Mouse (Mus musculus): ENCODE measurements around the gene Zfp523. TPM values are rescaled to one million over a fixed set of nuclear protein-coding genes. Genes with fewer than 3 reads are reported as not detected.

Zfp523 gene
- polyA plus RNA-seq, 1 experiment = 69.0 TPM

DNA sequence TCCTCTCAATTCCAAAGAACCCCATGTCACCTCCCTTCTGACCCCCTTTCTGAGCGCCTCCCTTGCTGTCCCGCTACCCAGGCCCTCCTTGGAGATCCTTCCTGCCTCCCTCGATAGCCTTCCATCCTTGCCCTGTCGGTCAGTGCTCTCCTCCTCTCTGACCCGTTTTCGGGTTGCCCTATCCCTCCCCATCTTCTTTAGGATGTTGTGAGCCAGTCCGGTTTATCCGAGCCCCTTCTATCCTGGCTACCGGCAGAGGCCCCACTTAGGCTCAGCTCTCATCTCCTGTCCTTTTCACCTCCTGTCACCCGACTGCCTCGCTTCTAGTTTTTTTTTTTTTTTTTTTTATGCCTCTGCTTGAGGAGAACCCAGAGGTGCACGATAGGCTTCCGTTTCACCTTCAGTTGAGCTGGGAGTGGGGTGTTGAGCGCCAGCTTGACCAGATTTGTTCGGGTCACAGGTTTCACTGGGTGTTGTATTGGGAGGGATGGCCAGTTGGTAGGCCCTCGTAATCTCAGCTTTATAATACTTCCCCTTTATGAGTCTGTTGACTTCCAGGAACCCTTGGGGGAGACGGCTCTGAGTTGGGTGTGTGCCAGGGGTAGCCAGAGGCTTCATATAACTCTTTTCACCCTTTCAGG lies 56.3 kb downstream of the Zfp523 start:
- H3K4me3 ChIP-seq (replicated peaks; ENCODE audit: extremely low read depth, low read depth, low read length) = peak overlapping the region; percentile 83
- 0 out of 2 replicates have a peak, but pooled peaks cover 4% of the 10 kb centered on the region for H3K4me1 ChIP-seq (ENCODE audit: control insufficient read depth, insufficient read depth, low read length)
- 2% methylated on average over 16 of the region's 17 CpGs for WGBS
- DNase-seq = peak; percentile 50
- TF ChIP-seq POLR2A (IDR thresholded peaks at IDR 0.05; ENCODE audit: borderline replicate concordance, extremely low read depth, low read depth, low read length) = no peak
- TF ChIP-seq CTCF (IDR thresholded peaks at IDR 0.05; ENCODE audit: insufficient read depth, low read length) = no peak

DNA sequence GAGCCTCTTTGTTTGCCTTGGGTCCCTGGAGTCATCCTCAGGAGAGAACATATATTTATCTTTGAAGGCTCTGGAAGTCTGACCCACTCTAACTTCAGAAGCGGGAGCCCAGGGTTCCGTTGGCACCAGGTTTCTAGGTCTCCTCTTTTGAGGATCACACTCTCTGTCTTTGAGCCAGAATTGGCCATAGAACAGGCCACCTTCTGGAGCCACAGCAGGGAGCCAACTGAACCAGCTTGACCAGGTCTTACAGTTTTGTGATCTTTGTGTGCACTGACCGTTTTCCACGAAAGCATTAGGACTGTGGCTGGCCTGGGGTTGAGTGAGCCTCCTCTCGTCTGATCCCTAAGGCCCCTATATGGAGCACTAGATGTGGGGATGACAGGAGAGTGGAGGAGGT lies 57.7 kb downstream of the Zfp523 start:
- Histone ChIP-seq H3K4me1 (ENCODE audit: control insufficient read depth, insufficient read depth, low read length) (0 out of 2 replicates have a peak, but pooled peaks cover 4% of the 10 kb centered on the region), H3K4me3 (replicated peaks; ENCODE audit: extremely low read depth, low read depth, low read length) (no peak overlapping the region)
- WGBS = 86% methylated on average over 5 of the region's 5 CpGs
- no peak for DNase-seq
- TF ChIP-seq CTCF (IDR thresholded peaks at IDR 0.05; ENCODE audit: insufficient read depth, low read length) = no peak
- no peak for TF ChIP-seq POLR2A (IDR thresholded peaks at IDR 0.05; ENCODE audit: borderline replicate concordance, extremely low read depth, low read depth, low read length)

DNA sequence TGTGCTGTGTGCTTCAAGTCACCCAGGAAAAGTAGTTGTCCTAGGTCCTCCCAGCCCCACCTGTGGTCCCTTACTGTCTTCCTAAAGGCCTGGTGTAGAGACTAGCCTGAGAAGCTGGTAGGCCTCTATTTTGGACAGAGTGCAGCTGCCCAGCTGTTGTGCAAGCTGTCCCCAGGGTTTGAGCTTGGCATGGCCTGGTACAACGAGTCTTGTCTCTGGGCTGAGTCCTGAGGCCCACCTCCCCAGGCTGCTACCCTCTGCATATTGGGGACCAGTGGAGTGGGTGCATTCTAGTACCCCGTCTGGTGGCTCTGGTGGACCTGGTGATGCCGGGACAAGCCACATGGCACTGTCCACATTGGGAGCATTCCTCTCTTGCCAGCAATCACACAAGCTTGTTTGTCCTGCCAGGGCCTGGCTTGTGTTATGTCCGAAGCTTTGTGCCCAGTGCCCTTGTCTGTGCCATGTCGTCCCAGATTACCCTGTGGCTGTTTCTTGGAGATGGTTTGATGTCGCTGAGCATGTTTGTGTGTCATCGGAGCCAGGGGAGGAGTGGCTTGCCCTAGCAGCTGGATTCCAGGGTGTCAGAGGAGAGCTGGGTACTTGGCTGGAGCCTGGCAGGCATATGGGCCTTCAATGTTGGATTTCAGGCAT lies 59.2 kb downstream of the Zfp523 start:
- H3K4me1 ChIP-seq (ENCODE audit: control insufficient read depth, insufficient read depth, low read length) = 0 out of 2 replicates have a peak, but pooled peaks cover 4% of the 10 kb centered on the region
- no peak for DNase-seq
- TF ChIP-seq POLR2A (IDR thresholded peaks at IDR 0.05; ENCODE audit: borderline replicate concordance, extremely low read depth, low read depth, low read length) = no peak
- TF ChIP-seq CTCF (IDR thresholded peaks at IDR 0.05; ENCODE audit: insufficient read depth, low read length) = no peak
- 72% methylated on average over 7 of the region's 7 CpGs for WGBS
- no peak overlapping the region for H3K4me3 ChIP-seq (replicated peaks; ENCODE audit: extremely low read depth, low read depth, low read length)

GRCm38 (mm10) chr17:28236636-28237015 lies 59.7 kb downstream of the Zfp523 start:
- no peak for DNase-seq
- Histone ChIP-seq H3K4me3 (replicated peaks; ENCODE audit: extremely low read depth, low read depth, low read length) (no peak overlapping the region), H3K4me1 (ENCODE audit: control insufficient read depth, insufficient read depth, low read length) (0 out of 2 replicates have a peak, but pooled peaks cover 4% of the 10 kb centered on the region)
- no peak for TF ChIP-seq CTCF (IDR thresholded peaks at IDR 0.05; ENCODE audit: insufficient read depth, low read length)
- TF ChIP-seq POLR2A (IDR thresholded peaks at IDR 0.05; ENCODE audit: borderline replicate concordance, extremely low read depth, low read depth, low read length) = no peak
- 61% methylated on average over 4 of the region's 4 CpGs for WGBS

- TF ChIP-seq POLR2A (IDR thresholded peaks at IDR 0.05; ENCODE audit: borderline replicate concordance, extremely low read depth, low read depth, low read length) = no peak
- no peak for TF ChIP-seq CTCF (IDR thresholded peaks at IDR 0.05; ENCODE audit: insufficient read depth, low read length)
- 0 out of 2 replicates have a peak, but pooled peaks cover 4% of the 10 kb centered on the region for H3K4me1 ChIP-seq (ENCODE audit: control insufficient read depth, insufficient read depth, low read length)
- WGBS = 60% methylated on average over 5 of the region's 5 CpGs
- H3K4me3 ChIP-seq (replicated peaks; ENCODE audit: extremely low read depth, low read depth, low read length) = no peak overlapping the region
- no peak for DNase-seq
These were observed 60.4 kb downstream of the Zfp523 start for GRCm38 (mm10) chr17:28237362-28237761.

GRCm38 (mm10) chr17:28237874-28238273 lies 60.9 kb downstream of the Zfp523 start:
- no peak overlapping the region for H3K4me3 ChIP-seq (replicated peaks; ENCODE audit: extremely low read depth, low read depth, low read length)
- TF ChIP-seq CTCF (IDR thresholded peaks at IDR 0.05; ENCODE audit: insufficient read depth, low read length) (no peak), POLR2A (IDR thresholded peaks at IDR 0.05; ENCODE audit: borderline replicate concordance, extremely low read depth, low read depth, low read length) (no peak)
- H3K4me1 ChIP-seq (ENCODE audit: control insufficient read depth, insufficient read depth, low read length) = 0 out of 2 replicates have a peak, but pooled peaks cover 4% of the 10 kb centered on the region
- no peak for DNase-seq
- WGBS = 82% methylated on average over 6 of the region's 6 CpGs

DNA sequence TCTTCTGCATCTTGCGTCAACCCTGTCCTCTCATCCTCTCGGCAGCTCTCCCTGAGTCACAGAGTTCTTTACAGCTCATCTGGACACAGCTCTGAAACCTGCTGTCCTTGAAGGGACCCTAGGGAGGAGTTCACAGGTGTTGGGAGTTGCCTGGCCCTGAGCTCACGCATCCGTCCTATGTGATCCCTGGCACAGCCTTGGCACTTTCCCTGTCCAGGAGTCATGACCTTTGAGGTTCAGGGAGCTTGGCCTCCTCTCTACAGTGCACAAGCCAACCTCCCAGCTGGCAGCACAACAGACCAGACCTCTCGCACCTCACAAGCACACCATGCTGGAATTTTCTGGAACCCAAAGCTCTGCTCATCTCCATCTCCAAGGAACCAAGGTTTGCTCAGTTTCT lies 63.9 kb downstream of the Zfp523 start:
- TF ChIP-seq CTCF (IDR thresholded peaks at IDR 0.05; ENCODE audit: insufficient read depth, low read length) = no peak
- TF ChIP-seq POLR2A (IDR thresholded peaks at IDR 0.05; ENCODE audit: borderline replicate concordance, extremely low read depth, low read depth, low read length) = no peak
- no peak for DNase-seq

DNA sequence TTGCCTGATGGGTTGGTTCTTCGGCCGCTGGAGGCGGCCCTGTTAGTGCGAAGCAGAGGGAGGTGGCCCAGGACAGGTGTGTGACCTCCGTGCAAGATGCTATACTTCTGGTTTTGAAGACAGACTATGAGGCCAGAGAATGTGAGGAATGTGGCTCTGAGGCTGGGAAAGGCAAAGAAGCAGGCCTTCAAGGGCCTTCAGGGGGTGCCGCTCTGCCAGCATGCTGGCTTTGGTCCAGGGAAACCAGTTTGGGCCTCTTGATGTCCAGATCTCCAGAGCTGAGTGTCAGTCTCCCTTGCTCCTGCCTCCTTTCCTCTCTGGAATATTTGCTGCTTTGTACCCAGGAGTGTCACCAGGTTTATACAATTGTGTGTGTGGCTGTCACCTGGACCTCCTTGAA lies 65.4 kb downstream of the Zfp523 start:
- peak; percentile 46 for DNase-seq
- peaks cover 3% of the 10 kb centered on the region; the same call in 1 of the 2 replicates for H3K4me1 ChIP-seq (ENCODE audit: control insufficient read depth, insufficient read depth, low read length)
- 73% methylated on average over 6 of the region's 6 CpGs for WGBS
- TF ChIP-seq POLR2A (IDR thresholded peaks at IDR 0.05; ENCODE audit: borderline replicate concordance, extremely low read depth, low read depth, low read length) (no peak), CTCF (IDR thresholded peaks at IDR 0.05; ENCODE audit: insufficient read depth, low read length) (no peak)
- no peak overlapping the region for H3K4me3 ChIP-seq (replicated peaks; ENCODE audit: extremely low read depth, low read depth, low read length)

More for the DNA sequence above, 63.9 kb downstream of the Zfp523 start:
- 89% methylated on average over 5 of the region's 5 CpGs for WGBS
- no peak overlapping the region for H3K4me3 ChIP-seq (replicated peaks; ENCODE audit: extremely low read depth, low read depth, low read length)
- 0 out of 2 replicates have a peak, but pooled peaks cover 4% of the 10 kb centered on the region for H3K4me1 ChIP-seq (ENCODE audit: control insufficient read depth, insufficient read depth, low read length)

DNA sequence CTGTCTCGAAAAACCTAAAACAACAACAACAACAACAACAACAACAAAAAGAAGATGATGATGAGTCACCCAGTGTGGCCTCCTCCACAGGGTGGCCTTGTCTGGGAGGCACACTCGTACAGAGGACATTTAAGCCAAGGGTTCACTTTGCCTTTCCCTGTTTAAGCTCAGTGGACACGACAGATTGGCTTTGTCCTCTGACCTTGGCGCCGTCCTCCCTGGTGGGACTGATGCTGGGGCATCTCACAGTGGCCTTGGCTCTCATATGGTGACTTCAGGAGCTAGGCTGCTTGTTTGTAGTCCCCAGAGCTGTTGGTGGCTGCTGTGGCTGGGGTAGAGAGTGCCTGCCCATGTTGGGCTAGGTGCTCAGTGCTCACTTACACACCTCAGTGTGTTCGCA lies 67.3 kb downstream of the Zfp523 start:
- WGBS = 89% methylated on average over 6 of the region's 6 CpGs
- DNase-seq = no peak
- Histone ChIP-seq H3K4me3 (replicated peaks; ENCODE audit: extremely low read depth, low read depth, low read length) (no peak overlapping the region), H3K4me1 (ENCODE audit: control insufficient read depth, insufficient read depth, low read length) (peaks cover 11% of the 10 kb centered on the region)
- TF ChIP-seq CTCF (IDR thresholded peaks at IDR 0.05; ENCODE audit: insufficient read depth, low read length) (no peak), POLR2A (IDR thresholded peaks at IDR 0.05; ENCODE audit: borderline replicate concordance, extremely low read depth, low read depth, low read length) (no peak)

- WGBS = 59% methylated on average over 6 of the region's 6 CpGs
- no peak overlapping the region for H3K4me3 ChIP-seq (replicated peaks; ENCODE audit: extremely low read depth, low read depth, low read length)
- no peak for DNase-seq
- H3K4me1 ChIP-seq (ENCODE audit: control insufficient read depth, insufficient read depth, low read length) = peaks cover 11% of the 10 kb centered on the region
- no peak for TF ChIP-seq POLR2A (IDR thresholded peaks at IDR 0.05; ENCODE audit: borderline replicate concordance, extremely low read depth, low read depth, low read length)
- no peak for TF ChIP-seq CTCF (IDR thresholded peaks at IDR 0.05; ENCODE audit: insufficient read depth, low read length)
These were observed 67.8 kb downstream of the Zfp523 start for GRCm38 (mm10) chr17:28244714-28245113.
